Mouse (Mus musculus) heart, embryonic 10.5 days (tissue): ENCODE results near the gene Bcl7c. TPM values are rescaled to one million over a fixed set of nuclear protein-coding genes. Genes with fewer than 3 reads are reported as not detected.
A peak's percentile ranks its signal among the peaks of the same experiment; 100 is the strongest.

ENCODE experiments used
- DNase-seq: peaks from one replicate; pipeline ENCODE4 v3.0.0-alpha.2; 2017; ENCODE audit warnings: low spot score
- H3K27ac ChIP-seq: fragments of 300-500 bp; sonication (generic); 2 replicates; pipeline ENCODE4 v1.5.1; 2016; ENCODE audit warnings: mild to moderate bottlenecking
- H3K27me3 ChIP-seq: fragments of 300-500 bp; sonication (generic); 2 replicates; pipeline ENCODE4 v1.6.1; 2016; ENCODE audit warnings: mild to moderate bottlenecking; ENCODE audit not compliant: poor library complexity, insufficient read depth, severe bottlenecking
- H3K36me3 ChIP-seq: fragments of 300-500 bp; sonication (generic); 2 replicates; pipeline ENCODE4 v1.6.1; 2016; ENCODE audit warnings: mild to moderate bottlenecking, moderate library complexity
- H3K4me1 ChIP-seq: fragments of 300-500 bp; sonication (generic); 2 replicates; pipeline ENCODE4 v1.6.1; 2016; ENCODE audit warnings: mild to moderate bottlenecking
- H3K4me3 ChIP-seq: fragments of 300-500 bp; sonication (generic); 2 replicates; pipeline ENCODE4 v1.5.1; 2016; ENCODE audit warnings: mild to moderate bottlenecking, moderate library complexity
- H3K9me3 ChIP-seq: fragments of 300-500 bp; sonication (generic); 2 replicates; pipeline ENCODE4 v1.6.1; 2016; ENCODE audit warnings: mild to moderate bottlenecking, moderate library complexity
- WGBS: fragments of 180-500 bp; shearing (Covaris S2); methylation state at CpG from one replicate; pipeline ENCODE4 v1.1.7; 2016; 5-methylcytosine and 5-hydroxymethylcytosine counted together
- polyA plus RNA-seq: library from polyadenylated mRNA; unstranded; fragments of >200 nt; fragmentation: Nextera tagmentation; extraction: Ambion mirVana; gene quantifications from 2 replicates; pipeline ENCODE4 v1.2.1, GENCODE M21; 2016

Bcl7c gene
- polyA plus RNA-seq, 1 experiment from 2014 or later: 59.4 TPM

GRCm38 (mm10) chr7:127689626-127690280 lies 19.0 kb downstream of the Bcl7c start:
- H3K27ac ChIP-seq: peak overlapping the region; percentile 48; the same call in 1 of the 2 replicates
- 63% methylated on average over 9 of the region's 9 CpGs for WGBS
- H3K36me3 ChIP-seq: peaks cover 1% of the 10 kb centered on the region; the same call in 1 of the 2 replicates
- H3K9me3 ChIP-seq: no peaks in the 10 kb centered on the region
- no peaks in the 10 kb centered on the region for H3K27me3 ChIP-seq
- no peak for DNase-seq
- H3K4me3 ChIP-seq: no peak overlapping the region
- H3K4me1 ChIP-seq: peaks cover 50% of the 10 kb centered on the region

GRCm38 (mm10) chr7:127688935-127689334 lies 19.8 kb downstream of the Bcl7c start:
- DNase-seq: no peak
- Histone ChIP-seq H3K9me3 (no peaks in the 10 kb centered on the region), H3K4me1 (peaks cover 54% of the 10 kb centered on the region), H3K36me3 (no peaks in the 10 kb centered on the region), H3K27me3 (no peaks in the 10 kb centered on the region), H3K27ac (no peak overlapping the region), H3K4me3 (no peak overlapping the region)
- WGBS: 83% methylated on average over 7 of the region's 7 CpGs

- H3K4me1 ChIP-seq: peaks cover 70% of the 10 kb centered on the region
- H3K27me3 ChIP-seq: no peaks in the 10 kb centered on the region
- no peak overlapping the region for H3K4me3 ChIP-seq
- no peaks in the 10 kb centered on the region for H3K36me3 ChIP-seq
- DNase-seq: no peak
- no peaks in the 10 kb centered on the region for H3K9me3 ChIP-seq
- 57% methylated on average over 11 of the region's 11 CpGs for WGBS
- 0 out of 2 replicates have a peak overlapping the region, but pooled peaks have one; percentile 79 for H3K27ac ChIP-seq
These were observed 21.8 kb downstream of the Bcl7c start for GRCm38 (mm10) chr7:127686740-127687449.

- Histone ChIP-seq H3K4me1 (peaks cover 65% of the 10 kb centered on the region), H3K27ac (0 out of 2 replicates have a peak overlapping the region, but pooled peaks have one; percentile 33)
These were observed 23.3 kb downstream of the Bcl7c start for GRCm38 (mm10) chr7:127685304-127686018.

GRCm38 (mm10) chr7:127681888-127682553 lies 26.7 kb downstream of the Bcl7c start:
- Histone ChIP-seq H3K27me3 (no peaks in the 10 kb centered on the region), H3K4me3 (no peak overlapping the region), H3K36me3 (peaks cover 2% of the 10 kb centered on the region; the same call in 1 of the 2 replicates), H3K9me3 (no peaks in the 10 kb centered on the region), H3K4me1 (peaks cover 44% of the 10 kb centered on the region), H3K27ac (peak overlapping the region; percentile 52; the same call in 1 of the 2 replicates)
- 49% methylated on average over 8 of the region's 8 CpGs for WGBS
- no peak for DNase-seq

More at GRCm38 (mm10) chr7:127685304-127686018, 23.3 kb downstream of the Bcl7c start:
- WGBS: 75% methylated on average over 14 of the region's 14 CpGs
- H3K27me3 ChIP-seq: no peaks in the 10 kb centered on the region
- no peak overlapping the region for H3K4me3 ChIP-seq
- DNase-seq: no peak
- no peaks in the 10 kb centered on the region for H3K36me3 ChIP-seq
- H3K9me3 ChIP-seq: no peaks in the 10 kb centered on the region

- no peak for DNase-seq
- Histone ChIP-seq H3K4me3 (no peak overlapping the region), H3K27me3 (no peaks in the 10 kb centered on the region), H3K36me3 (peaks cover 3% of the 10 kb centered on the region; the same call in 1 of the 2 replicates), H3K9me3 (no peaks in the 10 kb centered on the region), H3K27ac (no peak overlapping the region), H3K4me1 (peaks cover 36% of the 10 kb centered on the region)
- 88% methylated on average over 13 of the region's 13 CpGs for WGBS
These were observed 28.2 kb downstream of the Bcl7c start for GRCm38 (mm10) chr7:127680541-127680940.

- no peak for DNase-seq
- no peaks in the 10 kb centered on the region for H3K9me3 ChIP-seq
- no peaks in the 10 kb centered on the region for H3K27me3 ChIP-seq
- H3K4me1 ChIP-seq: peaks cover 30% of the 10 kb centered on the region
- H3K27ac ChIP-seq: no peak overlapping the region
- no peak overlapping the region for H3K4me3 ChIP-seq
- H3K36me3 ChIP-seq: peaks cover 3% of the 10 kb centered on the region; the same call in 1 of the 2 replicates
- 75% methylated on average over 2 of the region's 2 CpGs for WGBS
These were observed 29.9 kb downstream of the Bcl7c start for GRCm38 (mm10) chr7:127678811-127679210.

- Histone ChIP-seq H3K4me3 (no peak overlapping the region), H3K27me3 (no peaks in the 10 kb centered on the region), H3K4me1 (peaks cover 21% of the 10 kb centered on the region), H3K36me3 (peaks cover 3% of the 10 kb centered on the region; the same call in 1 of the 2 replicates), H3K9me3 (no peaks in the 10 kb centered on the region), H3K27ac (no peak overlapping the region)
- no peak for DNase-seq
- WGBS: 88% methylated on average over 4 of the region's 4 CpGs
These were observed 31.1 kb downstream of the Bcl7c start for GRCm38 (mm10) chr7:127677609-127678008.

- Histone ChIP-seq H3K27ac (no peak overlapping the region), H3K27me3 (no peaks in the 10 kb centered on the region), H3K4me3 (no peak overlapping the region), H3K36me3 (peaks cover 3% of the 10 kb centered on the region; the same call in 1 of the 2 replicates), H3K9me3 (no peaks in the 10 kb centered on the region), H3K4me1 (peaks cover 16% of the 10 kb centered on the region)
- 60% methylated on average over 6 of the region's 6 CpGs for WGBS
- DNase-seq: no peak
These were observed 31.7 kb downstream of the Bcl7c start for GRCm38 (mm10) chr7:127677077-127677476.

- H3K4me1 ChIP-seq: peaks cover 9% of the 10 kb centered on the region
- H3K27ac ChIP-seq: 0 out of 2 replicates have a peak overlapping the region, but pooled peaks have one; percentile 30
- no peak overlapping the region for H3K4me3 ChIP-seq
- no peaks in the 10 kb centered on the region for H3K27me3 ChIP-seq
- whole genome bisulfite sequencing: 71% methylated on average over 9 of the region's 9 CpGs
- no peak for DNase-seq
- H3K36me3 ChIP-seq: peaks cover 3% of the 10 kb centered on the region; the same call in 1 of the 2 replicates
- no peaks in the 10 kb centered on the region for H3K9me3 ChIP-seq
These were observed 33.3 kb downstream of the Bcl7c start for GRCm38 (mm10) chr7:127675391-127675811.

- under 1% methylated on average over 5 of the region's 5 CpGs for WGBS
- DNase-seq: peak; percentile 90
- peaks cover 3% of the 10 kb centered on the region; the same call in 1 of the 2 replicates for H3K36me3 ChIP-seq
- H3K9me3 ChIP-seq: no peaks in the 10 kb centered on the region
- H3K27ac ChIP-seq: no peak overlapping the region
- H3K27me3 ChIP-seq: no peaks in the 10 kb centered on the region
- H3K4me1 ChIP-seq: peaks cover 9% of the 10 kb centered on the region
- H3K4me3 ChIP-seq: no peak overlapping the region
These were observed 33.8 kb downstream of the Bcl7c start for GRCm38 (mm10) chr7:127674977-127675376.

- Histone ChIP-seq H3K4me3 (no peak overlapping the region), H3K27ac (no peak overlapping the region), H3K4me1 (peaks cover 10% of the 10 kb centered on the region), H3K36me3 (peaks cover 3% of the 10 kb centered on the region; the same call in 1 of the 2 replicates), H3K27me3 (no peaks in the 10 kb centered on the region), H3K9me3 (no peaks in the 10 kb centered on the region)
- 69% methylated on average over 4 of the region's 4 CpGs for WGBS
- no peak for DNase-seq
These were observed 36.0 kb downstream of the Bcl7c start for GRCm38 (mm10) chr7:127672776-127673175.
